Mouse (Mus musculus) frontal cortex, adult (tissue): ENCODE measurements at regions not wholly inside any gene's neighbourhood (a gene's known extent, or its start where the extent isn't known, plus 50 kb on each side); places are given as distances from the start of the nearest gene placed in this dataset.

Experiments used
- ATAC-seq: cut with Nextera tagmentation; 2 replicates; pipeline ENCODE4 v1.9.2; 2017; ENCODE audit warnings: mild to moderate bottlenecking, moderate library complexity, mixed read lengths; ENCODE audit not compliant: low TSS enrichment

- ATAC-seq = no peak
Observed at GRCm38 (mm10) chr10:8998758-8999398, 113.0 kb upstream of the Sash1 start.

GRCm38 (mm10) chr10:8998356-8998755, 112.5 kb upstream of the Sash1 start:
- no peak for ATAC-seq

GRCm38 (mm10) chr10:8995097-8995496, 109.2 kb upstream of the Sash1 start:
- no peak for ATAC-seq

GRCm38 (mm10) chr10:8986339-8986738, 100.5 kb upstream of the Sash1 start:
- ATAC-seq = peak; percentile 81

- no peak for ATAC-seq
Observed at GRCm38 (mm10) chr10:8983347-8983746, 97.5 kb upstream of the Sash1 start.

GRCm38 (mm10) chr10:8980568-8980967, 94.7 kb upstream of the Sash1 start:
- no peak for ATAC-seq

- ATAC-seq = no peak
Observed at GRCm38 (mm10) chr10:8978595-8978994, 92.7 kb upstream of the Sash1 start.

- ATAC-seq = no peak
Observed at GRCm38 (mm10) chr10:8973934-8974333, 88.1 kb upstream of the Sash1 start.

- ATAC-seq = no peak
Observed at GRCm38 (mm10) chr10:8972789-8973551, 87.1 kb upstream of the Sash1 start.

GRCm38 (mm10) chr10:8970807-8971206, 84.9 kb upstream of the Sash1 start:
- ATAC-seq = no peak

GRCm38 (mm10) chr10:8969586-8969985, 83.7 kb upstream of the Sash1 start:
- no peak for ATAC-seq

- no peak for ATAC-seq
Observed at GRCm38 (mm10) chr10:8969016-8969415, 83.1 kb upstream of the Sash1 start.

- ATAC-seq = no peak
Observed at GRCm38 (mm10) chr10:8968276-8968923, 82.5 kb upstream of the Sash1 start.

- ATAC-seq = no peak
Observed at GRCm38 (mm10) chr10:8962921-8963320, 77.1 kb upstream of the Sash1 start.

- ATAC-seq = peak; percentile 80
Observed at GRCm38 (mm10) chr10:8960964-8961675, 75.2 kb upstream of the Sash1 start.

GRCm38 (mm10) chr10:8960275-8960960, 74.5 kb upstream of the Sash1 start:
- ATAC-seq = no peak

GRCm38 (mm10) chr10:8955499-8956211, 69.8 kb upstream of the Sash1 start:
- no peak for ATAC-seq

- no peak for ATAC-seq
Observed at GRCm38 (mm10) chr10:8954003-8954402, 68.1 kb upstream of the Sash1 start.

- no peak for ATAC-seq
Observed at GRCm38 (mm10) chr10:8952922-8953321, 67.1 kb upstream of the Sash1 start.

- ATAC-seq = no peak
Observed at GRCm38 (mm10) chr10:8951937-8952336, 66.1 kb upstream of the Sash1 start.

GRCm38 (mm10) chr10:8951236-8951825, 65.5 kb upstream of the Sash1 start:
- ATAC-seq = no peak
